Mouse (Mus musculus) spleen, adult 2 months (tissue): ENCODE data around the gene Psme2. TPM values are rescaled to one million over a fixed set of nuclear protein-coding genes. Genes with fewer than 3 reads are reported as not detected.
A peak's percentile ranks its signal among the peaks of the same experiment; 100 is the strongest.

Source experiments
- DNase-seq, 2 experiments: peaks; one replicate each; pipeline versions ENCODE4 v3.0.0 to v3.0.0-alpha.2; 2012 to 2021; ENCODE audit warnings: low spot score in 2 of 2, low read depth in 1 of 2
- H3K27ac ChIP-seq: fragments of 200-500 bp; 2 replicates; pipeline ENCODE4 v1.5.1; 2012; ENCODE audit warnings: low read length, inconsistent platforms; ENCODE audit not compliant: insufficient read depth
- H3K27me3 ChIP-seq: fragments of 200-500 bp; 2 replicates; pipeline ENCODE4 v1.6.1; 2012; ENCODE audit warnings: mild to moderate bottlenecking, moderate library complexity, low read length, inconsistent platforms; ENCODE audit not compliant: control insufficient read depth, insufficient read depth
- H3K36me3 ChIP-seq: fragments of 200-500 bp; 2 replicates; pipeline ENCODE4 v1.6.1; 2012; ENCODE audit warnings: mild to moderate bottlenecking, low read length, inconsistent platforms; ENCODE audit not compliant: control insufficient read depth, insufficient read depth
- H3K4me1 ChIP-seq: fragments of 200-500 bp; 2 replicates; pipeline ENCODE4 v1.6.1; 2011; ENCODE audit warnings: inconsistent platforms; ENCODE audit not compliant: control insufficient read depth, insufficient read depth, insufficient read length
- H3K4me3 ChIP-seq: fragments of 200-500 bp; 2 replicates; pipeline ENCODE4 v1.5.1; 2011; ENCODE audit warnings: mild to moderate bottlenecking, inconsistent platforms; ENCODE audit not compliant: insufficient read depth, insufficient read length; ENCODE audit errors: extremely low read depth
- CTCF ChIP-seq: fragments of 200-500 bp; IDR thresholded peaks from 2 replicates; pipeline ENCODE4 v1.5.1; 2011; ENCODE audit warnings: mild to moderate bottlenecking, inconsistent platforms; ENCODE audit not compliant: insufficient read depth, insufficient read length, insufficient replicate concordance; ENCODE audit errors: extremely low read depth
- POLR2A ChIP-seq: fragments of 200-500 bp; IDR thresholded peaks from 2 replicates; pipeline ENCODE4 v1.6.1; 2011; ENCODE audit warnings: low read depth, low read length, inconsistent platforms
- WGBS: fragments of 180-500 bp; shearing (Covaris S2); methylation state at CpG from one replicate; pipeline ENCODE4 v1.1.7; 2018; 5-methylcytosine and 5-hydroxymethylcytosine counted together
- polyA plus RNA-seq: library from polyadenylated mRNA; depleted of rRNA; stranded (reverse); fragments of >200 nt; gene quantifications from 2 replicates; pipeline ENCODE4 v1.2.3, GENCODE M21; 2012

The Psme2 gene
- polyA plus RNA-seq, 1 experiment: 67.7 TPM

- WGBS: 84% methylated on average over 16 of the region's 16 CpGs
- TF ChIP-seq POLR2A (no peak), CTCF (no peak)
- Histone ChIP-seq H3K4me3 (no peak overlapping the region), H3K36me3 (peaks cover 50% of the 10 kb centered on the region), H3K27me3 (no peaks in the 10 kb centered on the region), H3K27ac (no peak overlapping the region), H3K4me1 (peaks cover 18% of the 10 kb centered on the region; the same call in 1 of the 2 replicates)
- DNase-seq: no peak
Measured at GRCm38 (mm10) chr14:55605743-55606459, 15.0 kb upstream of the Psme2 start.

GRCm38 (mm10) chr14:55604823-55605222, 13.9 kb upstream of the Psme2 start:
- Histone ChIP-seq H3K27ac (peak overlapping the region; percentile 98), H3K36me3 (peaks cover 54% of the 10 kb centered on the region), H3K4me1 (peaks cover 18% of the 10 kb centered on the region; the same call in 1 of the 2 replicates), H3K4me3 (peak overlapping the region; percentile 73), H3K27me3 (no peaks in the 10 kb centered on the region)
- WGBS: 44% methylated on average over 11 of the region's 11 CpGs
- no peak for DNase-seq
- TF ChIP-seq POLR2A (no peak), CTCF (no peak)

GRCm38 (mm10) chr14:55603633-55604576, 13.0 kb upstream of the Psme2 start:
- H3K4me1 ChIP-seq: peaks cover 18% of the 10 kb centered on the region; the same call in 1 of the 2 replicates
- peak overlapping the region; percentile 79 for H3K4me3 ChIP-seq
- DNase-seq: peak; percentile 94
- TF ChIP-seq CTCF (peak; percentile 86), POLR2A (peak; percentile 54; the same call in 1 of the 2 replicates)
- WGBS: 2% methylated on average over 19 of the region's 19 CpGs
- H3K36me3 ChIP-seq: peaks cover 51% of the 10 kb centered on the region
- H3K27me3 ChIP-seq: no peaks in the 10 kb centered on the region
- H3K27ac ChIP-seq: peak overlapping the region; percentile 98

- H3K4me1 ChIP-seq: peaks cover 18% of the 10 kb centered on the region; the same call in 1 of the 2 replicates
- peak within 1 kb of the TSS; percentile 79 for H3K4me3 ChIP-seq
- WGBS: 38% methylated on average over 7 of the region's 7 CpGs
- peak within 1 kb of the TSS; percentile 98 for H3K27ac ChIP-seq
- peaks cover 51% of the 10 kb centered on the region for H3K36me3 ChIP-seq
- TF ChIP-seq CTCF (no peak), POLR2A (no peak)
- no peaks in the 10 kb centered on the region for H3K27me3 ChIP-seq
- DNase-seq: no peak
Measured at GRCm38 (mm10) chr14:55603271-55603632, 12.3 kb upstream of the Psme2 start, which contains the start of gene Irf9. Gene Irf9, plus strand, starts transcription at chr14:55603571.

GRCm38 (mm10) chr14:55598521-55599390, 7.8 kb upstream of the Psme2 start:
- H3K36me3 ChIP-seq: peaks cover 59% of the 10 kb centered on the region
- WGBS: 95% methylated on average over 21 of the region's 21 CpGs
- no peaks in the 10 kb centered on the region for H3K27me3 ChIP-seq
- H3K4me1 ChIP-seq: peaks cover 7% of the 10 kb centered on the region; the same call in 1 of the 2 replicates
- TF ChIP-seq POLR2A: no peak
- TF ChIP-seq CTCF: no peak
- DNase-seq: no peak
- no peak overlapping the region for H3K4me3 ChIP-seq
- H3K27ac ChIP-seq: no peak overlapping the region
